Mouse (Mus musculus): ENCODE measurements around the gene Prrg3. TPM values are rescaled to one million over a fixed set of nuclear protein-coding genes. Genes with fewer than 3 reads are reported as not detected.
"Not testable (repeated sequence)": the region's sequence is repeated elsewhere in the genome, so short reads cannot be mapped to it uniquely, and the experiment has no call there.

The Prrg3 gene
- total RNA-seq (2014; fragmentation: Nextera tagmentation) = not detected in 2 replicates
- not detected in 2 replicates for total RNA-seq (2017)

GRCm38 (mm10) chrX:71962073-71963051 is at the start of gene Prrg3:
TSS of gene Prrg3 (plus strand) at chrX:71962624.
- ATAC-seq (replicated peaks; ENCODE audit: poor library complexity, severe bottlenecking) = no peak

GRCm38 (mm10) chrX:71946631-71947030 is 15.8 kb upstream of the Prrg3 start:
- peak; percentile 52; the same call in 1 of the 2 replicates for ATAC-seq (replicated peaks; ENCODE audit: poor library complexity, severe bottlenecking)

GRCm38 (mm10) chrX:71958366-71958765 is 4.1 kb upstream of the Prrg3 start:
- no peak for ATAC-seq (replicated peaks; ENCODE audit: poor library complexity, severe bottlenecking)

- no peak for ATAC-seq (replicated peaks; ENCODE audit: poor library complexity, severe bottlenecking)
Measured at GRCm38 (mm10) chrX:71963275-71963912, 970 bp downstream of the Prrg3 start.

GRCm38 (mm10) chrX:71968216-71968615 is 5.8 kb downstream of the Prrg3 start:
- no peak for ATAC-seq (replicated peaks; ENCODE audit: poor library complexity, severe bottlenecking)

- no peak for ATAC-seq (replicated peaks; ENCODE audit: poor library complexity, severe bottlenecking)
Measured at GRCm38 (mm10) chrX:71968816-71969215, 6.4 kb downstream of the Prrg3 start.

- ATAC-seq (replicated peaks; ENCODE audit: poor library complexity, severe bottlenecking) = no peak
Measured at GRCm38 (mm10) chrX:71971325-71971724, 8.9 kb downstream of the Prrg3 start.

- no peak for ATAC-seq (replicated peaks; ENCODE audit: poor library complexity, severe bottlenecking)
Measured at GRCm38 (mm10) chrX:71972686-71973085, 10.3 kb downstream of the Prrg3 start, which contains the start of gene Fate1. TSS of gene Fate1 (plus strand) at chrX:71972986.

GRCm38 (mm10) chrX:71977681-71978080 is 15.3 kb downstream of the Prrg3 start:
- ATAC-seq (replicated peaks; ENCODE audit: poor library complexity, severe bottlenecking) = not testable (repeated sequence)

GRCm38 (mm10) chrX:71980443-71980842 is 18.0 kb downstream of the Prrg3 start:
- no peak for ATAC-seq (replicated peaks; ENCODE audit: poor library complexity, severe bottlenecking)

- no peak for ATAC-seq (replicated peaks; ENCODE audit: poor library complexity, severe bottlenecking)
Measured at GRCm38 (mm10) chrX:71981322-71981721, 18.9 kb downstream of the Prrg3 start.

- no peak for ATAC-seq (replicated peaks; ENCODE audit: poor library complexity, severe bottlenecking)
Measured at GRCm38 (mm10) chrX:71983205-71983604, 20.8 kb downstream of the Prrg3 start.

- ATAC-seq (replicated peaks; ENCODE audit: poor library complexity, severe bottlenecking) = no peak
Measured at GRCm38 (mm10) chrX:71983775-71984174, 21.4 kb downstream of the Prrg3 start.

- ATAC-seq (replicated peaks; ENCODE audit: poor library complexity, severe bottlenecking) = no peak
Measured at GRCm38 (mm10) chrX:71991549-71991948, 29.1 kb downstream of the Prrg3 start, which contains the start of gene Cnga2. TSS of gene Cnga2 (plus strand) at chrX:71991849.

GRCm38 (mm10) chrX:71995972-71996371 is 33.5 kb downstream of the Prrg3 start:
- no peak for ATAC-seq (replicated peaks; ENCODE audit: poor library complexity, severe bottlenecking)

- ATAC-seq (replicated peaks; ENCODE audit: poor library complexity, severe bottlenecking) = no peak; the same call in 1 of the 2 replicates
Measured at GRCm38 (mm10) chrX:72009930-72010329, 47.5 kb downstream of the Prrg3 start.

GRCm38 (mm10) chrX:72012236-72012635 is 49.8 kb downstream of the Prrg3 start:
- ATAC-seq (replicated peaks; ENCODE audit: poor library complexity, severe bottlenecking) = no peak

- ATAC-seq (replicated peaks; ENCODE audit: poor library complexity, severe bottlenecking) = no peak
Measured at GRCm38 (mm10) chrX:72012804-72013203, 50.4 kb downstream of the Prrg3 start.

GRCm38 (mm10) chrX:72022241-72022640 is 59.8 kb downstream of the Prrg3 start:
- ATAC-seq (replicated peaks; ENCODE audit: poor library complexity, severe bottlenecking) = no peak
